Mouse (Mus musculus): ENCODE measurements around the gene Zfp335. TPM values are rescaled to one million over a fixed set of nuclear protein-coding genes. Genes with fewer than 3 reads are reported as not detected.
"Not testable (repeated sequence)": the region's sequence is repeated elsewhere in the genome, so short reads cannot be mapped to it uniquely, and the experiment has no call there.

Gene Zfp335
- polyA plus RNA-seq, 1 experiment: 9.8 TPM

GRCm38 (mm10) chr2:164874239-164874769 is 37.3 kb downstream of the Zfp335 start:
- H3K27me3 ChIP-seq (ENCODE audit: control insufficient read depth, insufficient read depth, low read length): no peaks in the 10 kb centered on the region
- H3K36me3 ChIP-seq (ENCODE audit: control insufficient read depth, insufficient read depth, low read length): no peaks in the 10 kb centered on the region
- peaks cover 7% of the 10 kb centered on the region for H3K4me1 ChIP-seq (ENCODE audit: control insufficient read depth, insufficient read depth, low read length)
- H3K27ac ChIP-seq (ENCODE audit: control insufficient read depth, insufficient read depth, low read depth, low read length): no peak overlapping the region; the same call in 1 of the 2 replicates
- no peak for TF ChIP-seq CTCF (IDR thresholded peaks at IDR 0.05; ENCODE audit: control insufficient read depth, insufficient read depth, insufficient replicate concordance, low read depth, low read length)
- no peak for TF ChIP-seq POLR2A (IDR thresholded peaks at IDR 0.05; ENCODE audit: control insufficient read depth, low read depth, low read length)
- no peak overlapping the region for H3K4me3 ChIP-seq (ENCODE audit: control insufficient read depth, low read depth, low read length)

GRCm38 (mm10) chr2:164873621-164874020 is 37.9 kb downstream of the Zfp335 start:
- Histone ChIP-seq H3K4me3 (ENCODE audit: control insufficient read depth, low read depth, low read length) (no peak overlapping the region), H3K36me3 (ENCODE audit: control insufficient read depth, insufficient read depth, low read length) (no peaks in the 10 kb centered on the region), H3K27me3 (ENCODE audit: control insufficient read depth, insufficient read depth, low read length) (no peaks in the 10 kb centered on the region), H3K27ac (ENCODE audit: control insufficient read depth, insufficient read depth, low read depth, low read length) (no peak overlapping the region), H3K4me1 (ENCODE audit: control insufficient read depth, insufficient read depth, low read length) (peaks cover 5% of the 10 kb centered on the region)
- TF ChIP-seq CTCF (IDR thresholded peaks at IDR 0.05; ENCODE audit: control insufficient read depth, insufficient read depth, insufficient replicate concordance, low read depth, low read length) (no peak), POLR2A (IDR thresholded peaks at IDR 0.05; ENCODE audit: control insufficient read depth, low read depth, low read length) (no peak)

GRCm38 (mm10) chr2:164871602-164872303 is 39.8 kb downstream of the Zfp335 start:
- H3K27ac ChIP-seq (ENCODE audit: control insufficient read depth, insufficient read depth, low read depth, low read length): no peak overlapping the region

GRCm38 (mm10) chr2:164868491-164868890 is 43.1 kb downstream of the Zfp335 start:
- no peak overlapping the region for H3K4me3 ChIP-seq (ENCODE audit: control insufficient read depth, low read depth, low read length)
- H3K27me3 ChIP-seq (ENCODE audit: control insufficient read depth, insufficient read depth, low read length): no peaks in the 10 kb centered on the region
- H3K27ac ChIP-seq (ENCODE audit: control insufficient read depth, insufficient read depth, low read depth, low read length): no peak overlapping the region
- H3K4me1 ChIP-seq (ENCODE audit: control insufficient read depth, insufficient read depth, low read length): peaks cover 10% of the 10 kb centered on the region
- TF ChIP-seq CTCF (IDR thresholded peaks at IDR 0.05; ENCODE audit: control insufficient read depth, insufficient read depth, insufficient replicate concordance, low read depth, low read length) (no peak), POLR2A (IDR thresholded peaks at IDR 0.05; ENCODE audit: control insufficient read depth, low read depth, low read length) (no peak)
- no peaks in the 10 kb centered on the region for H3K36me3 ChIP-seq (ENCODE audit: control insufficient read depth, insufficient read depth, low read length)

More at GRCm38 (mm10) chr2:164871602-164872303, 39.8 kb downstream of the Zfp335 start:
- H3K4me3 ChIP-seq (ENCODE audit: control insufficient read depth, low read depth, low read length): no peak overlapping the region
- H3K27me3 ChIP-seq (ENCODE audit: control insufficient read depth, insufficient read depth, low read length): no peaks in the 10 kb centered on the region
- 0 out of 2 replicates have a peak, but pooled peaks have one; percentile 18 for TF ChIP-seq CTCF (IDR thresholded peaks at IDR 0.05; ENCODE audit: control insufficient read depth, insufficient read depth, insufficient replicate concordance, low read depth, low read length)
- TF ChIP-seq POLR2A (IDR thresholded peaks at IDR 0.05; ENCODE audit: control insufficient read depth, low read depth, low read length): no peak
- peaks cover 10% of the 10 kb centered on the region for H3K4me1 ChIP-seq (ENCODE audit: control insufficient read depth, insufficient read depth, low read length)
- H3K36me3 ChIP-seq (ENCODE audit: control insufficient read depth, insufficient read depth, low read length): no peaks in the 10 kb centered on the region

- Histone ChIP-seq H3K4me3 (ENCODE audit: control insufficient read depth, low read depth, low read length) (peak overlapping the region; percentile 62; the same call in 1 of the 2 replicates), H3K4me1 (ENCODE audit: control insufficient read depth, insufficient read depth, low read length) (peaks cover 10% of the 10 kb centered on the region), H3K27me3 (ENCODE audit: control insufficient read depth, insufficient read depth, low read length) (no peaks in the 10 kb centered on the region), H3K36me3 (ENCODE audit: control insufficient read depth, insufficient read depth, low read length) (no peaks in the 10 kb centered on the region), H3K27ac (ENCODE audit: control insufficient read depth, insufficient read depth, low read depth, low read length) (peak overlapping the region; percentile 63)
- TF ChIP-seq CTCF (IDR thresholded peaks at IDR 0.05; ENCODE audit: control insufficient read depth, insufficient read depth, insufficient replicate concordance, low read depth, low read length) (peak; percentile 86; the same call in 1 of the 2 replicates), POLR2A (IDR thresholded peaks at IDR 0.05; ENCODE audit: control insufficient read depth, low read depth, low read length) (no peak)
Observed at GRCm38 (mm10) chr2:164867566-164867965, 44.0 kb downstream of the Zfp335 start.

- no peak for TF ChIP-seq POLR2A (IDR thresholded peaks at IDR 0.05; ENCODE audit: control insufficient read depth, low read depth, low read length)
- TF ChIP-seq CTCF (IDR thresholded peaks at IDR 0.05; ENCODE audit: control insufficient read depth, insufficient read depth, insufficient replicate concordance, low read depth, low read length): no peak
- H3K4me1 ChIP-seq (ENCODE audit: control insufficient read depth, insufficient read depth, low read length): peaks cover 10% of the 10 kb centered on the region
- peak overlapping the region; percentile 63 for H3K27ac ChIP-seq (ENCODE audit: control insufficient read depth, insufficient read depth, low read depth, low read length)
- H3K36me3 ChIP-seq (ENCODE audit: control insufficient read depth, insufficient read depth, low read length): no peaks in the 10 kb centered on the region
- H3K4me3 ChIP-seq (ENCODE audit: control insufficient read depth, low read depth, low read length): no peak overlapping the region
- H3K27me3 ChIP-seq (ENCODE audit: control insufficient read depth, insufficient read depth, low read length): no peaks in the 10 kb centered on the region
Observed at GRCm38 (mm10) chr2:164866741-164867551, 44.6 kb downstream of the Zfp335 start.

- no peaks in the 10 kb centered on the region for H3K27me3 ChIP-seq (ENCODE audit: control insufficient read depth, insufficient read depth, low read length)
- no peak overlapping the region for H3K4me3 ChIP-seq (ENCODE audit: control insufficient read depth, low read depth, low read length)
- no peak overlapping the region for H3K27ac ChIP-seq (ENCODE audit: control insufficient read depth, insufficient read depth, low read depth, low read length)
- TF ChIP-seq CTCF (IDR thresholded peaks at IDR 0.05; ENCODE audit: control insufficient read depth, insufficient read depth, insufficient replicate concordance, low read depth, low read length) (no peak), POLR2A (IDR thresholded peaks at IDR 0.05; ENCODE audit: control insufficient read depth, low read depth, low read length) (no peak)
- no peaks in the 10 kb centered on the region for H3K36me3 ChIP-seq (ENCODE audit: control insufficient read depth, insufficient read depth, low read length)
- H3K4me1 ChIP-seq (ENCODE audit: control insufficient read depth, insufficient read depth, low read length): peaks cover 10% of the 10 kb centered on the region
Observed at GRCm38 (mm10) chr2:164864593-164864992, 47.0 kb downstream of the Zfp335 start.

GRCm38 (mm10) chr2:164863411-164863810 is 48.1 kb downstream of the Zfp335 start:
- H3K36me3 ChIP-seq (ENCODE audit: control insufficient read depth, insufficient read depth, low read length); H3K27me3 ChIP-seq (ENCODE audit: control insufficient read depth, insufficient read depth, low read length); H3K27ac ChIP-seq (ENCODE audit: control insufficient read depth, insufficient read depth, low read depth, low read length); H3K4me3 ChIP-seq (ENCODE audit: control insufficient read depth, low read depth, low read length): not testable (repeated sequence)
- peaks cover 10% of the 10 kb centered on the region for H3K4me1 ChIP-seq (ENCODE audit: control insufficient read depth, insufficient read depth, low read length)
